Mouse (Mus musculus) G1E (cell line): ENCODE data around the gene Ei24.

ENCODE experiments used
- CTCF ChIP-seq: IDR thresholded peaks from 2 replicates; pipeline ENCODE4 v1.5.1; 2012; ENCODE audit warnings: low read depth, low read length, inconsistent platforms, mixed read lengths
- GATA1 ChIP-seq: IDR thresholded peaks from 2 replicates; pipeline ENCODE4 v1.6.1; 2012; ENCODE audit warnings: borderline replicate concordance, low read length, inconsistent platforms, mixed read lengths
- TAL1 ChIP-seq: conservative IDR thresholded peaks from 2 replicates; pipeline ENCODE4 v1.6.1; 2012; ENCODE audit warnings: low read depth, low read length, inconsistent platforms, mixed read lengths

DNA sequence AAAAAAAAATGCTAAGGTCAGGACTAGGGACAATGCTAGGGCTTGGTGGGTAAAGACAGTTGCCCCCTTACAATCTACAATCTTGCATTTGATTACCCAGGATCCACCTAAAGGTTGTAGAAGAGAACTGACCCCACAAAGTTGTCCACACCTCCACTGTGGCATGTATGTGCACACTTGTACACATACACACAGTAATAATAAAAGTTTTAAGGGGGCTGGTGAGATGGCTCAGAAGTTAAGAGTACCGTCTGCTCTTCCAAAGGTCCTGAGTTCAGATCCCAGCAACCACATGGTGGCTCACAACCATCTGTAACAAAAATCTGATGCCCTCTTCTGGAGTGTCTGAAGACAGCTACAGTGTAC is 28.2 kb downstream of the Ei24 start:
- no peak for TF ChIP-seq CTCF
- TF ChIP-seq GATA1 = no peak
- TF ChIP-seq TAL1 = no peak
